19 mouse cellular contexts compared by ENCODE assay signal in genomic region chr9:48417994-48418393, GRCm38 (mm10).
A peak's percentile ranks its signal among the peaks of the same experiment; 100 is the strongest.
DNase-seq lines count a peak whose midpoint lies in the region; ATAC-seq lines count a peak whose summit lies in the region.
"Had no signal": no experiment of that assay in that cellular context is flagged by ENCODE, and none has a peak within 500 bp of the region (broad histone marks: within the 10 kb centered on the region; RNA-seq: fewer than 3 reads in every experiment).

No protein-coding gene starts in this region.

- peak; percentile 65 for ATAC-seq in common myeloid progenitor, adult 5-6 weeks (replicated peaks; ENCODE audit: low read depth, poor library complexity, severe bottlenecking)
- peak; percentile 54 for ATAC-seq in megakaryocyte progenitor cell, adult 5-6 weeks (replicated peaks; ENCODE audit: poor library complexity)
- ATAC-seq: forebrain, embryonic 16.5 days; intestine, embryonic 16.5 days; Patski had no signal

- peak; percentile 67 to 74 for DNase-seq in spleen, postnatal 36 days (ENCODE audit: low spot score in 2 of 2)
- DNase-seq in spleen, adult 18-20 months: no peak
- DNase-seq in kidney, adult 9 months: no peak
- DNase-seq in embryo, embryonic 10 days (ENCODE audit: low spot score): no peak
- no peak for DNase-seq in adrenal gland, adult (ENCODE audit: inconsistent age in 2 of 2, low spot score in 1 of 2)
- DNase-seq: adrenal gland, postnatal 14 days; cerebellum, adult 11-12 months; cerebellum, adult 9-11 months; heart, postnatal 36 days; kidney, adult 8-10 months; kidney, postnatal 10 days; lung, postnatal 36 days; midbrain, embryonic 14.5 days; right cerebral cortex, adult 18-20 months had no signal

Comparison
In these comparisons a context has a peak if more than half of its experiments do, and no peak if none do; other contexts are left out.
1. DNase-seq: peak in spleen, postnatal 36 days (2 of 2); none in spleen, adult 18-20 months (0 of 2), kidney, adult 9 months (single experiment), embryo, embryonic 10 days (single experiment) and adrenal gland, adult (0 of 2).